ENCODE assay signal across 16 mouse cellular contexts in genomic region chr4:10201835-10202234, GRCm38 (mm10).
DNase-seq lines count a peak whose midpoint lies in the region; ATAC-seq and TF ChIP-seq lines count a peak whose summit lies in the region.
"Had no signal": no experiment of that assay in that cellular context is flagged by ENCODE, and none has a peak within 500 bp of the region (broad histone marks: within the 10 kb centered on the region; RNA-seq: fewer than 3 reads in every experiment).

No protein-coding gene starts in this region.

- H3K4me3 ChIP-seq in forebrain, postnatal 0 days (ENCODE audit: low read depth, low read length) = no peak overlapping the region
- H3K4me3 ChIP-seq in forebrain, embryonic 15.5 days = no peak overlapping the region
- no peak overlapping the region for H3K4me3 ChIP-seq in left cerebral cortex, adult 2 months
- no peak overlapping the region for H3K4me3 ChIP-seq in midbrain, embryonic 15.5 days
- H3K4me3 ChIP-seq: heart, embryonic 13.5 days; midbrain, embryonic 12.5 days; neural tube, embryonic 13.5 days had no signal

- peak; percentile 47 for TF ChIP-seq CTCF in forebrain, postnatal 0 days (IDR thresholded peaks at IDR 0.05; ENCODE audit: low read depth)
- TF ChIP-seq CTCF in left cerebral cortex, adult 2 months (IDR thresholded peaks at IDR 0.05) = peak; percentile 27

- H3K9me3 ChIP-seq in forebrain, postnatal 0 days (ENCODE audit: low read length) = no peaks in the 10 kb centered on the region
- no peaks in the 10 kb centered on the region for H3K9me3 ChIP-seq in forebrain, embryonic 15.5 days
- H3K9me3 ChIP-seq in midbrain, embryonic 15.5 days = no peaks in the 10 kb centered on the region
- H3K9me3 ChIP-seq: heart, embryonic 13.5 days; midbrain, embryonic 12.5 days; neural tube, embryonic 13.5 days had no signal

- no peak overlapping the region for H3K4me2 ChIP-seq in forebrain, postnatal 0 days (ENCODE audit: low read depth)
- H3K4me2 ChIP-seq in forebrain, embryonic 15.5 days (replicated peaks) = no peak overlapping the region
- H3K4me2 ChIP-seq in midbrain, embryonic 15.5 days = no peak overlapping the region
- H3K4me2 ChIP-seq: heart, embryonic 13.5 days; midbrain, embryonic 12.5 days; neural tube, embryonic 13.5 days had no signal

- H3K4me1 ChIP-seq in forebrain, postnatal 0 days (ENCODE audit: insufficient read depth) = no peaks in the 10 kb centered on the region
- no peaks in the 10 kb centered on the region for H3K4me1 ChIP-seq in forebrain, embryonic 15.5 days
- H3K4me1 ChIP-seq in midbrain, embryonic 15.5 days = no peaks in the 10 kb centered on the region
- H3K4me1 ChIP-seq: midbrain, embryonic 12.5 days; neural tube, embryonic 13.5 days had no signal

- 48% methylated on average over 3 of the region's 3 CpGs for WGBS in forebrain, postnatal 0 days
- 53% methylated on average over 3 of the region's 3 CpGs for WGBS in forebrain, embryonic 15.5 days
- 60% methylated on average over 3 of the region's 3 CpGs for WGBS in midbrain, embryonic 15.5 days

- no peak overlapping the region for H3K27ac ChIP-seq in forebrain, postnatal 0 days (ENCODE audit: low read depth, low read length)
- no peak overlapping the region for H3K27ac ChIP-seq in forebrain, embryonic 15.5 days (replicated peaks)
- H3K27ac ChIP-seq in left cerebral cortex, adult 2 months = no peak overlapping the region
- H3K27ac ChIP-seq in midbrain, embryonic 15.5 days = no peak overlapping the region
- H3K27ac ChIP-seq: heart, embryonic 13.5 days; midbrain, embryonic 12.5 days; neural tube, embryonic 13.5 days had no signal

- intact Hi-C loops in left cerebral cortex, adult 2 months (cut with DNase I) = no loop called here

- peak; percentile 40; the same call in 1 of the 2 replicates for ATAC-seq in forebrain, postnatal 0 days
- ATAC-seq in forebrain, embryonic 15.5 days (replicated peaks) = no peak
- 0 out of 2 replicates have a peak, but pooled peaks have one; percentile 20 for ATAC-seq in midbrain, embryonic 15.5 days (replicated peaks)
- no peak for ATAC-seq in granulocyte monocyte progenitor cell, adult 5-6 weeks (replicated peaks; ENCODE audit: poor library complexity, severe bottlenecking)
- ATAC-seq: hindbrain, embryonic 16.5 days had no signal

- DNase-seq in forebrain, postnatal 0 days = peak; percentile 22
- no peak for DNase-seq in left cerebral cortex, adult 2 months (ENCODE audit: extremely low spot score in 1 of 2, low spot score in 2 of 2)
- no peak for DNase-seq in left cerebral cortex, adult 8-10 months (ENCODE audit: low spot score in 2 of 2)
- DNase-seq in embryo, embryonic 11 days = peak; percentile 50
- DNase-seq in thymus, postnatal 25 days = no peak
- DNase-seq: cerebellum, postnatal 14 days; gastrocnemius, postnatal 10 days; kidney, postnatal 14 days; lung, postnatal 10 days had no signal

- H3K9ac ChIP-seq in forebrain, postnatal 0 days = no peak overlapping the region
- no peak overlapping the region for H3K9ac ChIP-seq in forebrain, embryonic 15.5 days (replicated peaks)
- no peak overlapping the region for H3K9ac ChIP-seq in midbrain, embryonic 15.5 days
- H3K9ac ChIP-seq: heart, embryonic 13.5 days; midbrain, embryonic 12.5 days; neural tube, embryonic 13.5 days had no signal

- H3K36me3 ChIP-seq in forebrain, postnatal 0 days (ENCODE audit: insufficient read depth) = no peaks in the 10 kb centered on the region
- no peaks in the 10 kb centered on the region for H3K36me3 ChIP-seq in forebrain, embryonic 15.5 days
- no peaks in the 10 kb centered on the region for H3K36me3 ChIP-seq in midbrain, embryonic 15.5 days (replicated peaks)
- H3K36me3 ChIP-seq: heart, embryonic 13.5 days; midbrain, embryonic 12.5 days; neural tube, embryonic 13.5 days had no signal

- no peaks in the 10 kb centered on the region for H3K27me3 ChIP-seq in forebrain, postnatal 0 days (ENCODE audit: insufficient read depth, low read length)
- H3K27me3 ChIP-seq in forebrain, embryonic 15.5 days = no peaks in the 10 kb centered on the region
- H3K27me3 ChIP-seq in midbrain, embryonic 15.5 days (replicated peaks) = no peaks in the 10 kb centered on the region
- H3K27me3 ChIP-seq: heart, embryonic 13.5 days; midbrain, embryonic 12.5 days; neural tube, embryonic 13.5 days had no signal

Comparison
In these comparisons a context has a peak if more than half of its experiments do, and no peak if none do; other contexts are left out.
1. ATAC-seq: peak in forebrain, postnatal 0 days (single experiment) and midbrain, embryonic 15.5 days (single experiment); none in forebrain, embryonic 15.5 days (single experiment) and granulocyte monocyte progenitor cell, adult 5-6 weeks (single experiment).
2. DNase-seq: peak in forebrain, postnatal 0 days (single experiment) and embryo, embryonic 11 days (single experiment); none in left cerebral cortex, adult 2 months (0 of 2), left cerebral cortex, adult 8-10 months (0 of 2) and thymus, postnatal 25 days (single experiment).